Mouse (Mus musculus) adrenal gland, adult (tissue): ENCODE results near the gene Rps8.
"Not testable (repeated sequence)": the region's sequence is repeated elsewhere in the genome, so short reads cannot be mapped to it uniquely, and the experiment has no call there.

Source experiments
- DNase-seq, 2 experiments: peaks; one replicate each; pipeline ENCODE4 v3.0.0; 2022 to 2023; ENCODE audit warnings: low spot score in 1 of 2; ENCODE audit not compliant: inconsistent age in 2 of 2

The Rps8 gene

GRCm38 (mm10) chr4:117155792-117156355, at the start of gene Rps8:
Gene Rps8, minus strand, starts transcription at chr4:117156243.
- DNase-seq, result peak; percentile 91 to 96

DNA sequence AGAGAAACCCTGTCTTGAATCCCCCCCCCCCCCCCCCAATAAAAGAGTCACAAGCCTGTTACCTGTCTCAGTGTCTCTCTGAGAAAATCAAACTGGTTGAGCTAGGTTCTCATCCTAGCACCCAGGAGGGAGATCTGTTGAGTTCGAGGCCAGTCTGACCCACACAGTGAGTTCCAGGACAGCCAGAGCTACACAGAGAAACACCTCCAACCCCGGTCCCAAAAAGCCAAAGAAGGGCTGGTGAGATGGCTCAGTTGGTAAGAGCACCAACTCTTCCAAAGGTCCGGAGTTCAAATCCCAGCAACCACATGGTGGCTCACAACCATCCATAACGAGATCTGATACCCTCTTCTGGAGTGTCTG, 46.9 kb upstream of the Rps8 start:
- no peak for DNase-seq

GRCm38 (mm10) chr4:117202046-117202991, 46.3 kb upstream of the Rps8 start:
- DNase-seq, result peak; percentile 51 to 87

GRCm38 (mm10) chr4:117191804-117192203, 35.8 kb upstream of the Rps8 start:
- no peak for DNase-seq

DNA sequence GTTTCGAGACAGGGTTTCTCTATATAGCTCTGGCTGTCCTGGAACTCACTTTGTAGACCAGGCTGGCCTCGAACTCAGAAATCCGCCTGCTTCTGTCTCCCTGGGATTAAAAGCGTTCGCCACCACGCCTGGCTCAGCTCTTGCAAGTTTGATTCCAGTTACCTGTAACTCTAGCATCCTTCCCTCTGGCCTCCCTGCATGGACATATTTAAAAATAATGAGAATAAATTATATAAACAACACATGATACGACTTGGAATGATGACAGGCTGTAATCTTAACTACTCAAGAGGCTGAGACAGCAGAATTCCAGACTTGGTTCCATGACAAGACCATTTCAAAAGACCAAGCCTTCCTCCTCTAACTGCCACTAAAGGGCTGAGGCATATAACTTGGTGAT, 34.6 kb upstream of the Rps8 start:
- DNase-seq, result no peak

- DNase-seq, result peak; percentile 18 to 65
Measured at GRCm38 (mm10) chr4:117189856-117190543, 34.0 kb upstream of the Rps8 start.

- DNase-seq, result peak; percentile 80 to 96
Measured at GRCm38 (mm10) chr4:117189382-117189855, 33.4 kb upstream of the Rps8 start.

- DNase-seq, result no peak
Measured at GRCm38 (mm10) chr4:117188969-117189368, 32.9 kb upstream of the Rps8 start.

GRCm38 (mm10) chr4:117182759-117183096, 26.7 kb upstream of the Rps8 start:
- DNase-seq, result not testable (repeated sequence)

DNA sequence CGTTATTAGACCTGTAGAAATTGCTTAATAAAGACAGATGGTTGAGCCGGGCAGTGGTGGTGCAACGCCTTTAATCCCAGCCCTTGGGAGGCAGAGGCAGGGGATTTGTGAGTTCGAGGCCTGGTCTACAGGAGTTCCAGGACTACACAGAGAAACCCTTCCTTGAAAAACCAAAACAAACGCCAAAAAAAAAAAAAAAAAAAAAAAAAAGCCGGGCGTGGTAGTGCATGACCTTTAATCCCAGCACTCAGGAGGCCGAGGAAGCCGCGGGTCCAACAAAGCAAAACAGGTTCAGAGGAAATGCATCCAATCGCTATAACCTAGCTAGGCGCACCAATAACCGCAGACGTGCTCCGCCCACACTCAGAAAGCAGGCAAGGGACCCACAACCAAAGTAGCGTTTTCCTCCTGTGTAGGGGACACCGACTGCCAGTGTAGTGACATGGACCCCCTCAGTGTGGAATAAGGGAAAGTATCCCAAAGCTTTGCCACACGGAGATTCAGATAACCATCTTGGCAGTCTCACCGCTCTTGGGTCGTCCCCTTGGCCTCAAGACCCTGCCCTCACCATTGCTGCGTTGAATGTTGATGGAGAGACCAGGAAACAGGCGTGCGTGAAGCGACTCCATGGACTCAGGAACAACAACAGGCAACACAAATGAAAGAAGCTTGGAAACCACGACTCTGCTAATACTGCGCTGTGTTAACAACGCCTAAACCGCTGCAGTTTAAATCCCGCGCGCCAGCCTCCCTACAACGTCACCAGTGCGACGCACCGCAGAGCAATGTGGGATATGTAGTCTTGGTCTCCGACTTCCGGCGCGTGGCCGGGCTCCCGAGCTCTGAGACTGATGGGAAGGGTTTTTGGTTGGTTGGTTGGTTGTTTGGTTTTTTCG, 26.1 kb upstream of the Rps8 start, which contains the start of gene Kif2c:
Gene Kif2c (minus strand): TSS at position 777 of the 896 bp plus-strand sequence.
- DNase-seq, result peak; percentile 91 to 97

DNA sequence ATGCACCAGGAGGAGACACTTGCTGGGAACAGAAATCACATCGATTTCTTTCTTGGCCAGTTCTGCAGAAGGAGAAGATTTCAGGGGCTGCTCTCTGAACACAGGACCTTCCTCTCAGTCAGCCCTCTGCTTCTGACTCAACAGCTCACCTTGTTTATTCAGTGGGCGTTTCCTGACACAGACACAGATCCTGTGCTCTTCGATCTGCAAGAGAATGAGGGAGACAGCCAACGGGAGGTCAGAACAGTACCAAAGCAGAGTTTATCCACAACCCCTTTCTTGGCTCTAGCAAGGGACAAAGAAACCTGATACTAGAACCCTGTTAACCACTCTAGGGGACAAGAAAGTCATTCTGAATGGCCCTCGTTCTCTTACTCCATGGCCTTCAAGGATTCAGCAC, 13.9 kb upstream of the Rps8 start:
- DNase-seq, result no peak

DNA sequence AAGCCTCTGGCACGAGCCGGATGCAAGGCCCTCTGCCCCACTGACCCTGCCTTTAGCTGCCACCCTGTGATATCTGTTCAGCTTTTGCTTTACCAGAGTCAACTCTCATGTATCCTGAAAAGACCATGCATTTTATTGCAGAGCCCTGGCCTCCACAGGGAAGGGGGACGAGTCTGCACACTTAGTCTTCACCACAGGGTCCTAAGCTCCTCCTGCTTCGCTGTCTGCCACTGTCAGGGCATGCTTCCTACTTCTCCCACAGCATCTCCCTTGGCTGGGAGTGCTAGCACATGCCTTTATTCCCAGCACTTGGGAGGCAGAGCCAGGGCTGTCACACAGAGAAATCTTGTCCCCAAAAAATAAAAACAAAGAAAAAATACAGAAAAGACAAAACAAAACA, 5.1 kb upstream of the Rps8 start:
- DNase-seq, result no peak

DNA sequence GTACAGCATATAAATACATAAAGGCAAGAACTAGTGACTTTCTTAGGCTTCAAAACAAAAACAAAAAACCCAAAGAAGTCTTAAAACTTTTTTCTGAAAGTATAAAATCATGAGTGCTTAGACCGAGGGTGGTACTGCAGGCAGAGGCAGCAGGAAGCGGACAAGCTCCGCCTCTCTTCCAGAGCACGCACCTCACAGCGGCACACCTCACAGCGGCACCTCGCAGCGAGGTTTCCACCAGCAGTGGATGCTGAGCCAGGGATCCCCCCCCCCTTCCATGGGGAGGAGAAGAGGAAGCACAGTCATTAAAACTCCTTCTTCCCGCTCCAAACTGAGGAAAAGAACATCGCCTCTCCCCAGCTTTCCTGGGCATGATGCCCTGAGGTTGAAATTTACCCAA, 3.6 kb upstream of the Rps8 start:
- DNase-seq, result no peak

- no peak for DNase-seq
Measured at GRCm38 (mm10) chr4:117156372-117156771, 329 bp upstream of the Rps8 start.

GRCm38 (mm10) chr4:117155020-117155791, 837 bp downstream of the Rps8 start:
- DNase-seq, result peak in 1 of 2 experiments; percentile 75

- no peak for DNase-seq
Measured at GRCm38 (mm10) chr4:117152714-117153113, 3.3 kb downstream of the Rps8 start.

- peak in 1 of 2 experiments; percentile 26 for DNase-seq
Measured at GRCm38 (mm10) chr4:117151416-117151815, 4.6 kb downstream of the Rps8 start.

GRCm38 (mm10) chr4:117150212-117150733, 5.8 kb downstream of the Rps8 start:
- DNase-seq, result no peak
